Mouse (Mus musculus) Patski (cell line): ENCODE measurements around the gene Tnk1. TPM values are rescaled to one million over a fixed set of nuclear protein-coding genes. Genes with fewer than 3 reads are reported as not detected.
A peak's percentile ranks its signal among the peaks of the same experiment; 100 is the strongest.

Experiments used
- ATAC-seq: fragments of 100-300 bp; one replicate; pipeline ENCODE4 v1.8.0; 2021
- CTCF ChIA-PET: fragments of 350-600 bp; sonication (Branson Sonifier 250); formaldehyde crosslinking; loops from one replicate; lab custom pipeline; 2022; ENCODE audit warnings: inconsistent platforms; lab: Charles Lee
- POLR2A ChIA-PET: fragments of 350-600 bp; sonication (Branson Sonifier 250); formaldehyde crosslinking; loops from one replicate; lab custom pipeline; 2022; ENCODE audit warnings: antibody characterized with exemption, inconsistent platforms; lab: Charles Lee
- DNase-seq: peaks from one replicate; pipeline ENCODE4 v3.0.0-alpha.2; 2011; ENCODE audit warnings: low read depth, low spot score
- H3K27me3 ChIP-seq: fragments of 371-371 bp; one replicate; pipeline ENCODE4 v1.5.1; 2021
- CTCF ChIP-seq: fragments of 100-300 bp; IDR thresholded peaks from one replicate; pipeline ENCODE4 v1.5.1; 2021
- in situ Hi-C: fragments of 300-500 bp; cut with MboI; formaldehyde crosslinking; loops from 3 replicates; pipeline ENCODE4 v1.11.1; 2018; ENCODE audit warnings: low pct_unique_long_range_greater_than_20kb, mixed read lengths
- polyA plus RNA-seq: library from polyadenylated mRNA; unstranded; gene quantifications from one replicate; pipeline ENCODE4 v1.2.3, GENCODE M21; 2021

The Tnk1 gene
- polyA plus RNA-seq, 1 experiment from 2014 or later, result not detected

DNA sequence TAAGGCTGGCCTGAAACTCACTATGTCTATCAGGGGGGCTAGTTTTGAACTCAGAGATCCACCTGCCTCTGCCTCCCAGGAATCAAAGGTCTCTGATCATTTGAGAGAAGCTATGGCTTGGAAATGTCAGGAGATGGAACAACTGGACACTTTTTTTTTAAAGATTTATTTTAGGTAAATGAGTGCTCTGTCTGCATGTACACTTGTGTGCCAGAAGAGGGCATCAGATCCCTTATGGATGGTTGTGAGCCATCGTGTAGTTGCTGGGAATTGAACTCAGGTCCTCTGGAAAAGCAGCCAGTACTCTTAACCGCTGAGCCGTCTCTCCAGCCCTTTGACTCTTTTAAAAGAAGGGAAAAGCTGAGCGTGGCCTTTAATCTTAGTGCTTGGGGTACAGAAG lies 52.2 kb downstream of the Tnk1 start:
- in situ Hi-C loops, result loop anchor here (5.0 kb wide), 1 partner anchor 71 kb away; the partner anchor contains the start of gene Tmem95
- peaks cover 15% of the 10 kb centered on the region for H3K27me3 ChIP-seq
- POLR2A ChIA-PET, result no interaction called here
- no peak for TF ChIP-seq CTCF
- no peak for DNase-seq
- ATAC-seq, result no peak
- CTCF ChIA-PET, result interaction anchor here (0.9 to 1.4 kb wide), 7 partner anchors 8 to 59 kb away, joined by 3 read pairs; partner anchors contain the start of genes Chrnb1 and Gm39566

DNA sequence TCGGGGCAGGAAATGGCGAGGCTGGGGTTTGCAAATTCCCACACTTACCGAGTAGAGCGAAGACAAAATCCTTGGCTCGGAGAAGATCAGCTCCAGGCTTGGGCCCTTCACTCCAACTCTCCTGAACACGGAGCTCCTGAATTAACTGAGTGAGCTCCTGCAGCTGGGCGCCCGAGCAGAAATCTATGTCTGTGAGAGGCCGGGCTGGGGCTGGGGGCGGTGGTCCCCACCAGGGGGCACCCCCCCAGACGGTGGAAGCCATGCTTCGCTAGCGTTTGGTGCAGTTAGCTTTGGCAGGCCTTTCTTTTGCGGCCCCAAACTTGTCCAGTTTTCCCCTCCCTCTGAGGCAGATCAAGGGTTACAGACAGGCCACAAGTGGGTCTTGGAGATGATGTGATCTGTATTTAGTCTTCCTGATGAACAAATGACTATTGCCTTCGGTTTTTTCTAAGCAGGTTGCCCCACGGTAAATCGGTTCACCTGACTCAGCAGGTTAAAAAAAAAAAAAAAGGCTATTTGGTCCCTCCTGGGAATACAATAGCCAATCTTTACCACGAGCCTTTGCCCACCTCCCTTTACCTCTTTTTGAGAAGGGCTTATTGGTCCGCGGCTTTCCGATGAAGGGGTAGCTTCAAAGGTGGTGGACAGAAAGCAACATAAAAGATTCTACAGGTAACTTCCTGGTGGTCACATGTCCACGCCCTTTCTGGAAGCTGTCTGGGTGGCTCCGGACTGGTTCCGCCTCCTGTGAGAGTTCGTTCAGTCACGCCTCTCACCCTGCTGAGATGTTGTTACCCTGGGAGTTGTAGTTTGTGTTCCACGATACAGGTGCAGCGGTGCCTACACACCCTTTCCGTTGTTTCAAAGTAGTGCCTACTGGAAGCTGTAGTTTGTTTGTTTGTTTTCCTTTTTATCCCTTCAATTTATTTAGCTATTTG lies 53.3 kb downstream of the Tnk1 start, which contains the start of gene Tmem102:
Tmem102 (minus strand) TSS at position 653 of the 938 bp plus-strand sequence.
- ATAC-seq, result no peak
- TF ChIP-seq CTCF, result no peak
- POLR2A ChIA-PET, result no interaction called here
- in situ Hi-C loops, result loop anchor here (5.0 kb wide), 1 partner anchor 72 kb away; the partner anchor contains the start of gene Tmem95
- CTCF ChIA-PET, result interaction anchor here (1.2 to 1.4 kb wide), 4 partner anchors 9 to 49 kb away, joined by 3 read pairs; partner anchors contain the start of gene Gm39566
- peaks cover 6% of the 10 kb centered on the region for H3K27me3 ChIP-seq
- DNase-seq, result no peak

DNA sequence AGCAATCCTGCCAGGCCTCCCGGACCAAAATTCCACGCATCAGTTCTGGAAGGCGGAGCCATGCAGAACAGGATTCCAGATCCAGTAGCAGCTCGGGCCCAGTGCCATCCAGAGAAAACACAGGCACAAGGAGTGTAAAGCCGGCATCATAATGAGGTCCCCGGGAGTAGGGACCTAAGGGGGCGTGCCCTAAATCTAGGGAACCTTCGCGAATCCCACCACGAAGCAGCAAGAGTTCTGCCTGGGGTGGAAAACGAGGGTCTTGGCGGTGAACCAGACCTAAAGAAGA lies 53.9 kb downstream of the Tnk1 start:
- no peak for DNase-seq
- ATAC-seq, result no peak
- no peak for TF ChIP-seq CTCF
- peaks cover 5% of the 10 kb centered on the region for H3K27me3 ChIP-seq
- in situ Hi-C loops, result no loop called here
- ChIA-PET POLR2A (no interaction called here), CTCF (no interaction called here)

DNA sequence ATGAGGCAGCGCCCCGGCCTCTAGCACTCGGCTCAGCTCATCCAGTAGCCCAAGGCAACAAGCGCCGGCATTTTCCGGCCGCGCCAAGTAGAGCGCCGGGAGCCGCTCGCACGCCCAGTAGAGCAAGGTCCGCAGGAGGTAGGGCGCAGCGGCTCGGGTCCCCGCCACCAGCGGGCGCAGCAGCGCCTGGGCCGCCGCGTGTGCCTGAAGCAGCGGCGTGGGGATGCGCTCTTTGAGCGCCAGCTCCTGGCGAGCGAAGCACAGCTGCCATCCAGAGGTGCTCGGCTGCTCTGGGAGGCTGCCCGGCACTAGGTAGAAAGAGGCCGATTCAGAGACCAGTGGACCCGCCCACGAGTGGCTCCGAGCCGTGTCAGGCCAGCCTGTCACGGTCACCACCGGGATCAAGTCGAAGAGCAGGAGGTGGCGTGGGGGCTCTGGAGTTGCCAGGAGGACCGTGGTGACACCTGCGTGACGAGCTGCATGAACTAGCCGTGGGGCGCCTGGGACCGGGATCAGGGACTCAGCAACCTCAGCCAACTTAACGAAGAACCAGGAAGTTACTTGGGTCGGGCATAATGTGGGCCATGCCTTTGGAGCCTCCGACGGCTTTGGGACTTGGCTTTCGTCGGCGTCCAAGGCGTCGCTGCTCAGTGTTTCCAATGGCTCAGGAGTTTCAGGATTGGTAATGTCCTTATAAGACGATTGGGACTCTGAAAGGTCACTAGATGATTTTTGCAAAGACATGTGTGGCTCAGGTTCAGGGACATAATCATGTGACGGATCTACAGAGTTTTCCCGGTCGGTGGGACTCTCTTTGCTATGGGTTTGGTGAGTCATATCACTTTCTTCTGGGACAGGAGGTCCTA lies 54.5 kb downstream of the Tnk1 start:
- peaks cover 5% of the 10 kb centered on the region for H3K27me3 ChIP-seq
- ATAC-seq (peak; percentile 58), DNase-seq (no peak)
- ChIA-PET POLR2A (no interaction called here), CTCF (interaction anchor here (1.2 to 1.4 kb wide), 2 partner anchors 50 to 72 kb away, joined by 3 to 4 read pairs; no protein-coding TSS in a partner anchor)
- TF ChIP-seq CTCF, result no peak
- in situ Hi-C loops, result no loop called here

GRCm38 (mm10) chr11:69803328-69803727 lies 55.2 kb downstream of the Tnk1 start:
- DNase-seq, result no peak
- no peak for TF ChIP-seq CTCF
- H3K27me3 ChIP-seq, result peaks cover 5% of the 10 kb centered on the region
- ATAC-seq, result no peak
- POLR2A ChIA-PET, result no interaction called here
- CTCF ChIA-PET, result interaction anchor here (1.2 to 1.4 kb wide), 2 partner anchors 49 to 73 kb away, joined by 3 to 4 read pairs; no protein-coding TSS in a partner anchor
- in situ Hi-C loops, result no loop called here

GRCm38 (mm10) chr11:69802648-69803105 lies 55.9 kb downstream of the Tnk1 start:
- ATAC-seq, result no peak
- CTCF ChIA-PET, result interaction anchor here (1.4 kb wide), 1 partner anchor 49 kb away, joined by 4 read pairs; no protein-coding TSS in a partner anchor
- no peak for TF ChIP-seq CTCF
- H3K27me3 ChIP-seq, result peaks cover 5% of the 10 kb centered on the region
- in situ Hi-C loops, result no loop called here
- DNase-seq, result no peak
- POLR2A ChIA-PET, result no interaction called here

DNA sequence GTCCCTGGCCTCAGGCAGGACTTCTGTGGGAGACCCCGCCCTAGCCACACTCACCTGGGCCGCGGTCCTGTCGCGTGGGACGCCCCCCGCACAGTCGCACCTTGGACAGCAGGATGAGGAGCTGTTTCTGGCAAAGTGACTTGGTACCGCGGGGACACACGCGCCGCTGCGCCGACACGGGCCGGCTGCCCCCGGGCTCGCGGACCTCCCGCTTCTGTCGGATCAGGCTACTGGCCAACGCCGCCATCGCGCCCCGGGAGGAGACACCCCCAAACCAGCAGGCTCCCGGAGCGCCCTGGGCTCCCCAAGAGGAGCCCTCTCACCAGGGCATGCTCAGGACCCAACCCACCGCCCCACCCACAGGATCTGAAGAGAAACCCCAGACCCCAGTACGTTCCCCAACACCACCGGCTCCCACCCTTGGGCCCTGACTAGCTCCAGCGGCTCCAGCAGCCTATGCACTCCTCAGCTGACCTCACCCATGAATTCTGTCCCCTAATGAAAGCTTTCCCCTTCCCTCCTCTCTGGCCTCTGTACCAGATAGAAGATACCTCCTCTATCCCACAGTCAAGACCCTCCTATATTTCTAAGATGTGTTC lies 57.1 kb downstream of the Tnk1 start, which contains the start of gene Fgf11:
Fgf11 (minus strand) TSS at position 479 of the 599 bp plus-strand sequence.
- DNase-seq, result no peak

More for the DNA sequence above, 57.1 kb downstream of the Tnk1 start, which contains the start of gene Fgf11:
- H3K27me3 ChIP-seq, result peaks cover 5% of the 10 kb centered on the region
- ChIA-PET CTCF (interaction anchor here (2.0 kb wide), 1 partner anchor 77 kb away, joined by 5 read pairs; the partner anchor contains the start of gene Tmem95), POLR2A (no interaction called here)
- in situ Hi-C loops, result no loop called here
- ATAC-seq, result no peak
- no peak for TF ChIP-seq CTCF

Other genes starting within 250 kb of the Tnk1 start
- gene Shbg, start 240.8 kb downstream of the Tnk1 start, polyA plus RNA-seq, result not detected
- gene Sat2, start 236.7 kb downstream of the Tnk1 start, polyA plus RNA-seq, result 5.2 TPM
- 82.4 TPM for gene Fxr2, start 225.7 kb downstream of the Tnk1 start, polyA plus RNA-seq
- gene Sox15, start 203.4 kb downstream of the Tnk1 start, polyA plus RNA-seq, result 0.15 TPM
- gene Mpdu1, start 196.1 kb downstream of the Tnk1 start, polyA plus RNA-seq, result 84.1 TPM
- gene Cd68, start 192.6 kb downstream of the Tnk1 start, polyA plus RNA-seq, result 4.4 TPM
- 592 TPM for gene Eif4a1, start 186.3 kb downstream of the Tnk1 start, polyA plus RNA-seq
- 116 TPM for gene Senp3, start 176.6 kb downstream of the Tnk1 start, polyA plus RNA-seq
- 5.0 TPM for gene Tnfsf13, start 172.9 kb downstream of the Tnk1 start, polyA plus RNA-seq
- gene Tnfsf12, start 162.9 kb downstream of the Tnk1 start, polyA plus RNA-seq, result 26.6 TPM
- 7.2 TPM for gene Tnfsfm13, start 162.6 kb downstream of the Tnk1 start, polyA plus RNA-seq
- 96.2 TPM for gene Polr2a, start 100.1 kb downstream of the Tnk1 start, polyA plus RNA-seq
- 0.32 TPM for gene Slc35g3, start 96.8 kb downstream of the Tnk1 start, polyA plus RNA-seq
- 36.9 TPM for gene Zbtb4, start 92.8 kb downstream of the Tnk1 start, polyA plus RNA-seq
- 27.7 TPM for gene Chrnb1, start 62.8 kb downstream of the Tnk1 start, polyA plus RNA-seq
- 0.03 TPM for gene Fgf11, start 56.9 kb downstream of the Tnk1 start, polyA plus RNA-seq
- 1.1 TPM for gene Tmem102, start 53.1 kb downstream of the Tnk1 start, polyA plus RNA-seq
- gene Gm39566, start 43.4 kb downstream of the Tnk1 start, polyA plus RNA-seq, result not detected
- gene Spem2, start 40.3 kb downstream of the Tnk1 start, polyA plus RNA-seq, result not detected
- 0.09 TPM for gene Spem1, start 36.5 kb downstream of the Tnk1 start, polyA plus RNA-seq
- 35.0 TPM for gene Nlgn2, start 20.9 kb downstream of the Tnk1 start, polyA plus RNA-seq
- gene Tmem256, start 20.2 kb downstream of the Tnk1 start, polyA plus RNA-seq, result 158 TPM
- gene Plscr3, start 12.4 kb downstream of the Tnk1 start, polyA plus RNA-seq, result 82.9 TPM
- gene Tmem95, start 19.3 kb upstream of the Tnk1 start, polyA plus RNA-seq, result 0.12 TPM
- 8.4 TPM for gene Kctd11, start 22.7 kb upstream of the Tnk1 start, polyA plus RNA-seq
- 0.40 TPM for gene Acap1, start 36.8 kb upstream of the Tnk1 start, polyA plus RNA-seq
- gene 2810408A11Rik, start 42.3 kb upstream of the Tnk1 start, polyA plus RNA-seq, result 3.6 TPM
- 53.3 TPM for gene Neurl4, start 42.3 kb upstream of the Tnk1 start, polyA plus RNA-seq
- 55.6 TPM for gene Gps2, start 55.2 kb upstream of the Tnk1 start, polyA plus RNA-seq
- gene Eif5a, start 63.2 kb upstream of the Tnk1 start, polyA plus RNA-seq, result 768 TPM
- gene Ybx2, start 77.1 kb upstream of the Tnk1 start, polyA plus RNA-seq, result 2.4 TPM
- 0.13 TPM for gene Slc2a4, start 89.5 kb upstream of the Tnk1 start, polyA plus RNA-seq
- not detected for gene Cldn7, start 106.0 kb upstream of the Tnk1 start, polyA plus RNA-seq
- gene Ctdnep1, start 122.4 kb upstream of the Tnk1 start, polyA plus RNA-seq, result 174 TPM
- 76.4 TPM for gene Elp5, start 123.8 kb upstream of the Tnk1 start, polyA plus RNA-seq
- 528 TPM for gene Gabarap, start 132.4 kb upstream of the Tnk1 start, polyA plus RNA-seq
- 76.1 TPM for gene Phf23, start 137.0 kb upstream of the Tnk1 start, polyA plus RNA-seq
- gene Dvl2, start 141.9 kb upstream of the Tnk1 start, polyA plus RNA-seq, result 41.6 TPM
- gene Acadvl, start 156.7 kb upstream of the Tnk1 start, polyA plus RNA-seq, result 234 TPM
- gene Dlg4, start 158.2 kb upstream of the Tnk1 start, polyA plus RNA-seq, result 48.1 TPM
- not detected for gene Asgr1, start 195.4 kb upstream of the Tnk1 start, polyA plus RNA-seq
- gene Asgr2, start 233.9 kb upstream of the Tnk1 start, polyA plus RNA-seq, result not detected